Mouse (Mus musculus) adipocyte (in vitro differentiated cells): ENCODE measurements around the gene Nkain2.
"Not testable (repeated sequence)": the region's sequence is repeated elsewhere in the genome, so short reads cannot be mapped to it uniquely, and the experiment has no call there.

ENCODE experiments used
- DNase-seq: peaks from one replicate; pipeline ENCODE4 v3.0.0-alpha.2; 2016; ENCODE audit warnings: low spot score

The Nkain2 gene

GRCm38 (mm10) chr10:32889652-32890506 lies at the start of gene Nkain2:
TSS of gene Nkain2 (minus strand) at chr10:32890462.
- DNase-seq = no peak

- no peak for DNase-seq
These were observed 49.6 kb upstream of the Nkain2 start for GRCm38 (mm10) chr10:32939853-32940252.

- peak; percentile 62 for DNase-seq
These were observed 4.8 kb upstream of the Nkain2 start for GRCm38 (mm10) chr10:32895093-32895492.

- peak; percentile 20 for DNase-seq
These were observed 357 bp upstream of the Nkain2 start for GRCm38 (mm10) chr10:32890507-32891131.

- no peak for DNase-seq
These were observed 8.3 kb downstream of the Nkain2 start for GRCm38 (mm10) chr10:32881977-32882376.

- DNase-seq = no peak
These were observed 19.4 kb downstream of the Nkain2 start for GRCm38 (mm10) chr10:32870691-32871406.

GRCm38 (mm10) chr10:32869541-32869940 lies 20.7 kb downstream of the Nkain2 start:
- DNase-seq = peak; percentile 48

GRCm38 (mm10) chr10:32815210-32815883 lies 74.9 kb downstream of the Nkain2 start:
- DNase-seq = no peak

- DNase-seq = no peak
These were observed 94.0 kb downstream of the Nkain2 start for GRCm38 (mm10) chr10:32796215-32796614.

GRCm38 (mm10) chr10:32790541-32790940 lies 99.7 kb downstream of the Nkain2 start:
- DNase-seq = no peak

- DNase-seq = no peak
These were observed 107.4 kb downstream of the Nkain2 start for GRCm38 (mm10) chr10:32782732-32783359.

- no peak for DNase-seq
These were observed 151.3 kb downstream of the Nkain2 start for GRCm38 (mm10) chr10:32738989-32739388.

- not testable (repeated sequence) for DNase-seq
These were observed 183.7 kb downstream of the Nkain2 start for GRCm38 (mm10) chr10:32706579-32706978.

GRCm38 (mm10) chr10:32696661-32697060 lies 193.6 kb downstream of the Nkain2 start:
- DNase-seq = no peak

- no peak for DNase-seq
These were observed 205.7 kb downstream of the Nkain2 start for GRCm38 (mm10) chr10:32684548-32684947.

GRCm38 (mm10) chr10:32640256-32640655 lies 250.0 kb downstream of the Nkain2 start:
- DNase-seq = no peak

GRCm38 (mm10) chr10:32639173-32639572 lies 251.1 kb downstream of the Nkain2 start:
- no peak for DNase-seq

GRCm38 (mm10) chr10:32631043-32631442 lies 259.2 kb downstream of the Nkain2 start:
- DNase-seq = no peak

- DNase-seq = no peak
These were observed 285.8 kb downstream of the Nkain2 start for GRCm38 (mm10) chr10:32604448-32604847.

GRCm38 (mm10) chr10:32602798-32603197 lies 287.5 kb downstream of the Nkain2 start:
- no peak for DNase-seq

GRCm38 (mm10) chr10:32594998-32595397 lies 295.3 kb downstream of the Nkain2 start:
- no peak for DNase-seq

- DNase-seq = no peak
These were observed 313.0 kb downstream of the Nkain2 start for GRCm38 (mm10) chr10:32577276-32577580.
